Mouse (Mus musculus): ENCODE results near the gene Psrc1.

Psrc1 gene

GRCm38 (mm10) chr3:108423844-108424801 lies 40.5 kb downstream of the Psrc1 start:
- in situ Hi-C loops (cut with MseI, MboI): no loop called here

DNA sequence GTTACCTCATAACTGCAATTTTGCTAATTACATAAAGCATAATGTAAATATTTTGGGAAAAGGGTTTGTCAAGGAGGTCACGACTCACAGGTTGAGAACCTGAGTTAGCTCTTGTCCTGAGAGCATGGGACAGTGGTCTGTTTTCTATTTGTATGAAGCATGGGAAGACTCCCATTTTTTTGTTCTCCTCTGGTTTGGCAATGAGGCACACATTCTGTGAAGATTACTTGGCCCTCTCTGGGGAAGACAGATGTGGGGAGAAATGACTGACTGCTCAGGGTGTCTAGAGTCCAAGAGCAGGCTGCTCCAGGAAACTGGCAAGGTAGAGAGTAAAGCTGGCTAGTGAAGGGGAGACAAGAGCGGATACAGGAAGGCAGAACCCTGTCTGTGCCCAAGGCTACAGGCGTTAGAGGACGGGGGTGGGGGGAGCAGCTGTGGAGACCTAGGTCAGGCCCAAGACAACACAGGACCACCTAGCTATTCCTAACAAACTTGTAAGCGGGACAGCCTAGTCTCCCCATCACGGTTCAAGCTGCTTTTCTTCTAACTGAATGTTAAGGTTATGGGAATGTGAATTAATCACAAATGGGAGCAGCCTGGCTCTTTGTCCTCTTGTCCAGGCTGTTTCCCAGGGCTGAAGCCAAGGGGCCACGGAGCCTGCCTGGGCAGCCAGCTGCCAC lies 41.4 kb downstream of the Psrc1 start:
- in situ Hi-C loops (cut with MseI, MboI): no loop called here

DNA sequence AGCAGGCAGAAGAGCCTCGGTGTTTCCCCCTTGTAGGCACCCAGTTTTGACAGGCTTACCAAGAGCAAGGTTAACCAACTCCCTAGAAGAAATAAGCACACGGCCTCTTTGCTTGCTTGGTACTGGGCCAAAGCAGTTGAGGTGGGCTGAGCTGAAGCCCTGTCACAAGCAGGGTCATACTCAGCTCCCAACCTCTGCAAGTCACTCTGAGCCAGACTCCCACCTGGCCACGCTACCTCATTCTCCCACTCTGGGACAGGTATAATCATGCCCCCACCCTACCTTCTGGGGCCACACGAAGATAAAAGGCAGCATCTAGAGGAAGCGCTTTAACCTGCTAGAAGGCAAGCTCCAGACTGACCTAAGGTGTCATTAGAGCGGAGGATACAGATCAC lies 42.0 kb downstream of the Psrc1 start:
- in situ Hi-C loops (cut with MseI, MboI): no loop called here

DNA sequence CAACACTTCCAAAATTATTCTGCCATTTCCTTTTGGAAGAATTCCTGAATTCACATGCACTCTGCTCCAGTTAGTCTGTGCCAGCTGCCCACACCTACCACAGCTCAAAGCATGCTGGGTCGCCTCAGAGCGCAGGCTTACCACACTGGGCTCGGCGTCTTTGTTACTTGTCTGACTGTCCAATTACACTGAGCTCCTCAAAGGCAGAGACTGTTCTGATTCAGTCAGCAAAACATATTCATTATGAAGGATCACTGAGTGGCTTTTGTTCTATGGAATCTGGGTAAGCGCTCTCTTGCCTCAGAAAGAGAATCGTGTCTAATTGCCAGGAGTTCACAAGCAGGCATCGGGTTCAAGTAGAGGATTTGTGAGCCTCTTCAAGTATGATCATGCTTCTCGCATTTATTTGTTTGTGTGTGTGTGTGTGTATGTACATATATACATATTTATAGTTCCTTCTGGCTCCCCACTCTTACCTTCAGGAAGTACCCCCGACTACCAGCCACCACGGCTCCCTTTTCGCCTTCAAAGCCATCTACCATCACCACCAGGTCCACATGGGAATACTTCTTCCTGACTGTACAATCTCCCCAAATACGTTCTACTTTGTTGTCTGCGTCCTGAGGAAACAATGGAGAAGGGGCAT lies 49.0 kb downstream of the Psrc1 start:
- in situ Hi-C loops (cut with MseI, MboI): no loop called here

DNA sequence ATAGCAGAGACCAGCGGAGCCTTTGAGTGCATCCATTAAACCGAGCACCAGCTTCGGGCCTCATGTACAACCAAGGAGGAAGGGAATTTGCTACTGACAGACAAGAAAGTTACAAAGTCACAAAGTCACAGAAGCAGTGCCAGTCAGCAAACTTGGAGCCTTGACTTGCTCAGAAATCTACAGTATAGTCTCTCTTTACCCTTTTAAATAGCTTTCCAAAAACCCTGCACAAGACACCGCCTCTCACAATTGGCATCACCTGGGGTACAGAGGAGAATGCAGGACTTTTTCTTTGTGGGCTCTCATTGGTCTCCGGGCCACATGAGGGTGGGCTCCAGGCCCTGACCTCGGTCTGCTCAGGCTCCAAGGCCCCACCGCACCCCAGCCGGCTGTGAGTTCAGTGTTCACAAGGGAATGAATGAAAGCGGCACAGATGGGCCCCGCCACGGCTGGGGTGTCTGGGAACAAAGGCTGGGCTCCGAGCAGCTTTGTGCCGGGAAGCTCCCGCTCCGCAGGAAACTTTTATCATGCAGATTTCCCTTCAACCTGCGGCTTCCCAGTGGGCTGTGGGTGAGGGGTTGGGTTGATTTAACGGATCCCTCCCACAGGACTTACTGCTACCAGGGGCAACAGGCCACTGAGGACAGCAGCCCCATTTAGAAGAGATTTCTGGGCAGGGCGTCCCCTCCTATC lies 49.7 kb downstream of the Psrc1 start:
- in situ Hi-C loops (cut with MseI, MboI): no loop called here

DNA sequence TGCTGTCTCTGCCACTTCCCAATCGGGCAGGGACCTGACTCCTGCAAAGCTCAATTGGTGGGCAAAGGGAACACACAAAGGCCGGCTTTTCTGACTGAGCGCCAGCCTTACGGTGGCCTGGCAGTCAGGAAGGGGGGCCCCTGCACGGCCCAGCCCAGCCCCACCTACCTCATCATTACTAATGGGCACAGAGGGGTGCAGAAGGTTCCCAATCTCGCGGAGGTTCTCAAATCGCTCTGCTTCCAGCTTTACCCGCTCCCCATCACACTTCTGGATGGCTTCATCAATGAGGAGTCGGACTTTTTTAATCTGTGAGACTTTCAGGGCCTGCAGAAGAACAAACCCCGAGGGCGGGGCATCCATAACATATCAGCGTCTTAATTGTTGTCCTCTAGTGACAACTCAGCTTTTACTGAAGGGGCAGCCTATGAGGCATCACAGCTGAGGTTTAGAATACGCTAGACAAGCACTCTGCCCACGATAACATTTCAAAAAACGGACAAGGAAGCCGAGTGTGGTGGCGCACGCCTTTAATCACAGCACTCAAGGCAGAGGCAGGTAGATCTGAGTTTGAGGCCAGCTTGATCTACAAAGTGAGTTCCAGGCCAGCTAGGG lies 50.3 kb downstream of the Psrc1 start:
- in situ Hi-C loops (cut with MseI, MboI): no loop called here

GRCm38 (mm10) chr3:108435701-108436379 lies 52.2 kb downstream of the Psrc1 start:
- in situ Hi-C loops (cut with MseI, MboI): no loop called here

- in situ Hi-C loops (cut with MseI, MboI): no loop called here
Observed at GRCm38 (mm10) chr3:108436380-108436714, 52.7 kb downstream of the Psrc1 start.
